Mouse (Mus musculus) kidney, postnatal 0 days (tissue): ENCODE results near the gene D630003M21Rik. TPM values are rescaled to one million over a fixed set of nuclear protein-coding genes. Genes with fewer than 3 reads are reported as not detected.

ENCODE experiments used
- ATAC-seq: fragments of 200-750 bp; cut with Nextera tagmentation; replicated peaks from 2 replicates; pipeline ENCODE4 v1.8.0; 2017; ENCODE audit warnings: low read depth, moderate number of reproducible peaks, moderate TSS enrichment, moderate library complexity; ENCODE audit not compliant: low FRiP score
- DNase-seq: peaks from one replicate; pipeline ENCODE4 v3.0.0-alpha.2; 2016; ENCODE audit warnings: low spot score
- H3K27ac ChIP-seq: fragments of 300-500 bp; sonication (generic); 2 replicates; pipeline ENCODE4 v1.5.1; 2014; ENCODE audit warnings: mild to moderate bottlenecking
- H3K27me3 ChIP-seq: fragments of 300-500 bp; sonication (generic); 2 replicates; pipeline ENCODE4 v1.6.1; 2014; ENCODE audit warnings: low read length, mixed read lengths; ENCODE audit not compliant: insufficient read depth
- H3K36me3 ChIP-seq: fragments of 300-500 bp; sonication (generic); 2 replicates; pipeline ENCODE4 v1.6.1; 2014; ENCODE audit warnings: low read length, mixed read lengths; ENCODE audit not compliant: insufficient read depth
- H3K4me1 ChIP-seq: fragments of 300-500 bp; sonication (generic); replicated peaks from 2 replicates; pipeline ENCODE4 v1.6.1; 2014; ENCODE audit warnings: antibody characterized with exemption, low read length, mixed read lengths; ENCODE audit not compliant: insufficient read depth
- H3K4me2 ChIP-seq: fragments of 300-500 bp; sonication (generic); 2 replicates; pipeline ENCODE4 v1.6.1; 2014; ENCODE audit warnings: mild to moderate bottlenecking, low read length, moderate library complexity, mixed read lengths
- H3K4me3 ChIP-seq: fragments of 300-500 bp; sonication (generic); replicated peaks from 2 replicates; pipeline ENCODE4 v1.5.1; 2014; ENCODE audit warnings: low read depth, low read length
- H3K9ac ChIP-seq: fragments of 300-500 bp; sonication (generic); 2 replicates; pipeline ENCODE4 v1.6.1; 2014; ENCODE audit warnings: low read depth, low read length
- H3K9me3 ChIP-seq: fragments of 300-500 bp; sonication (generic); replicated peaks from 2 replicates; pipeline ENCODE4 v1.6.1; 2016; ENCODE audit warnings: low read length, inconsistent platforms, mixed read lengths
- CTCF ChIP-seq: IDR thresholded peaks from 2 replicates; pipeline ENCODE4 v1.5.1; 2016; ENCODE audit warnings: antibody characterized with exemption, low read depth, mild to moderate bottlenecking, moderate library complexity
- WGBS: fragments of 180-500 bp; shearing (Covaris S2); extraction: QIAGEN DNeasy Blood & Tissue Kit; methylation state at CpG from one replicate; pipeline ENCODE4 v1.1.7; 2014; 5-methylcytosine and 5-hydroxymethylcytosine counted together
- polyA plus RNA-seq: library from polyadenylated mRNA; unstranded; fragments of >200 nt; fragmentation: Nextera tagmentation; extraction: Ambion mirVana; gene quantifications from 2 replicates; pipeline ENCODE4 v1.2.1, GENCODE M21; 2015

D630003M21Rik gene
- polyA plus RNA-seq, 1 experiment from 2014 or later = 4.0 TPM

- no peak for ATAC-seq
- WGBS = 66% methylated on average over 5 of the region's 5 CpGs
- H3K9ac ChIP-seq = peak overlapping the region; percentile 63; the same call in 1 of the 2 replicates
- no peaks in the 10 kb centered on the region for H3K27me3 ChIP-seq
- peaks cover 26% of the 10 kb centered on the region for H3K4me1 ChIP-seq
- no peak overlapping the region for H3K27ac ChIP-seq
- H3K4me3 ChIP-seq = peak overlapping the region; percentile 39
- TF ChIP-seq CTCF = no peak
- H3K4me2 ChIP-seq = peak overlapping the region; percentile 74
- H3K36me3 ChIP-seq = 0 out of 2 replicates have a peak, but pooled peaks cover 4% of the 10 kb centered on the region
- no peak for DNase-seq
- no peaks in the 10 kb centered on the region for H3K9me3 ChIP-seq
These were observed 83.4 kb downstream of the D630003M21Rik start for GRCm38 (mm10) chr2:158145528-158146065.

GRCm38 (mm10) chr2:158144750-158145527 lies 84.1 kb downstream of the D630003M21Rik start:
- 0 out of 2 replicates have a peak, but pooled peaks cover 4% of the 10 kb centered on the region for H3K36me3 ChIP-seq
- no peak overlapping the region for H3K4me3 ChIP-seq
- 0 out of 2 replicates have a peak overlapping the region, but pooled peaks have one; percentile 18 for H3K9ac ChIP-seq
- H3K27ac ChIP-seq = no peak overlapping the region
- H3K4me1 ChIP-seq = peaks cover 26% of the 10 kb centered on the region
- 69% methylated on average over 6 of the region's 6 CpGs for WGBS
- H3K27me3 ChIP-seq = no peaks in the 10 kb centered on the region
- H3K9me3 ChIP-seq = no peaks in the 10 kb centered on the region
- TF ChIP-seq CTCF = no peak
- peak overlapping the region; percentile 74 for H3K4me2 ChIP-seq
- DNase-seq (no peak), ATAC-seq (no peak)

GRCm38 (mm10) chr2:158144263-158144662 lies 84.8 kb downstream of the D630003M21Rik start:
- Histone ChIP-seq H3K27me3 (no peaks in the 10 kb centered on the region), H3K9ac (no peak overlapping the region), H3K4me3 (no peak overlapping the region), H3K4me2 (peak overlapping the region; percentile 15; the same call in 1 of the 2 replicates), H3K36me3 (0 out of 2 replicates have a peak, but pooled peaks cover 4% of the 10 kb centered on the region), H3K9me3 (no peaks in the 10 kb centered on the region), H3K4me1 (peaks cover 26% of the 10 kb centered on the region), H3K27ac (no peak overlapping the region; the same call in 1 of the 2 replicates)
- ATAC-seq = no peak
- 59% methylated on average over 8 of the region's 8 CpGs for WGBS
- TF ChIP-seq CTCF = no peak
- no peak for DNase-seq

- no peak overlapping the region; the same call in 1 of the 2 replicates for H3K27ac ChIP-seq
- no peak for TF ChIP-seq CTCF
- DNase-seq (no peak), ATAC-seq (no peak)
- H3K4me2 ChIP-seq = peak overlapping the region; percentile 15; the same call in 1 of the 2 replicates
- no peak overlapping the region for H3K9ac ChIP-seq
- WGBS = 55% methylated on average over 3 of the region's 3 CpGs
- peaks cover 26% of the 10 kb centered on the region for H3K4me1 ChIP-seq
- H3K36me3 ChIP-seq = 0 out of 2 replicates have a peak, but pooled peaks cover 4% of the 10 kb centered on the region
- H3K9me3 ChIP-seq = no peaks in the 10 kb centered on the region
- H3K27me3 ChIP-seq = no peaks in the 10 kb centered on the region
- H3K4me3 ChIP-seq = no peak overlapping the region
These were observed 85.2 kb downstream of the D630003M21Rik start for GRCm38 (mm10) chr2:158143816-158144215.

GRCm38 (mm10) chr2:158142981-158143380 lies 86.0 kb downstream of the D630003M21Rik start:
- Histone ChIP-seq H3K4me3 (no peak overlapping the region), H3K27me3 (no peaks in the 10 kb centered on the region), H3K4me2 (0 out of 2 replicates have a peak overlapping the region, but pooled peaks have one; percentile 15), H3K36me3 (0 out of 2 replicates have a peak, but pooled peaks cover 4% of the 10 kb centered on the region), H3K27ac (no peak overlapping the region), H3K9ac (0 out of 2 replicates have a peak overlapping the region, but pooled peaks have one; percentile 18), H3K4me1 (peaks cover 26% of the 10 kb centered on the region), H3K9me3 (no peaks in the 10 kb centered on the region)
- ATAC-seq (no peak), DNase-seq (no peak)
- WGBS = 70% methylated on average over 18 of the region's 18 CpGs
- TF ChIP-seq CTCF = no peak

GRCm38 (mm10) chr2:158141690-158142440 lies 87.2 kb downstream of the D630003M21Rik start:
- 74% methylated on average over 7 of the region's 7 CpGs for WGBS
- no peaks in the 10 kb centered on the region for H3K9me3 ChIP-seq
- ATAC-seq = no peak
- no peak overlapping the region for H3K27ac ChIP-seq
- H3K4me3 ChIP-seq = no peak overlapping the region
- no peak for TF ChIP-seq CTCF
- peak; percentile 27 for DNase-seq
- H3K36me3 ChIP-seq = 0 out of 2 replicates have a peak, but pooled peaks cover 4% of the 10 kb centered on the region
- peaks cover 26% of the 10 kb centered on the region for H3K4me1 ChIP-seq
- no peaks in the 10 kb centered on the region for H3K27me3 ChIP-seq
- no peak overlapping the region for H3K4me2 ChIP-seq
- no peak overlapping the region for H3K9ac ChIP-seq
